Mouse (Mus musculus) cerebral cortex, adult 2 months (tissue): Measurements from ENCODE around the gene Iscu.

Source experiments
- WGBS: fragments of 180-500 bp; shearing (Covaris S2); methylation state at CpG from one replicate; pipeline ENCODE4 v1.1.7; 2018; 5-methylcytosine and 5-hydroxymethylcytosine counted together

Gene Iscu

DNA sequence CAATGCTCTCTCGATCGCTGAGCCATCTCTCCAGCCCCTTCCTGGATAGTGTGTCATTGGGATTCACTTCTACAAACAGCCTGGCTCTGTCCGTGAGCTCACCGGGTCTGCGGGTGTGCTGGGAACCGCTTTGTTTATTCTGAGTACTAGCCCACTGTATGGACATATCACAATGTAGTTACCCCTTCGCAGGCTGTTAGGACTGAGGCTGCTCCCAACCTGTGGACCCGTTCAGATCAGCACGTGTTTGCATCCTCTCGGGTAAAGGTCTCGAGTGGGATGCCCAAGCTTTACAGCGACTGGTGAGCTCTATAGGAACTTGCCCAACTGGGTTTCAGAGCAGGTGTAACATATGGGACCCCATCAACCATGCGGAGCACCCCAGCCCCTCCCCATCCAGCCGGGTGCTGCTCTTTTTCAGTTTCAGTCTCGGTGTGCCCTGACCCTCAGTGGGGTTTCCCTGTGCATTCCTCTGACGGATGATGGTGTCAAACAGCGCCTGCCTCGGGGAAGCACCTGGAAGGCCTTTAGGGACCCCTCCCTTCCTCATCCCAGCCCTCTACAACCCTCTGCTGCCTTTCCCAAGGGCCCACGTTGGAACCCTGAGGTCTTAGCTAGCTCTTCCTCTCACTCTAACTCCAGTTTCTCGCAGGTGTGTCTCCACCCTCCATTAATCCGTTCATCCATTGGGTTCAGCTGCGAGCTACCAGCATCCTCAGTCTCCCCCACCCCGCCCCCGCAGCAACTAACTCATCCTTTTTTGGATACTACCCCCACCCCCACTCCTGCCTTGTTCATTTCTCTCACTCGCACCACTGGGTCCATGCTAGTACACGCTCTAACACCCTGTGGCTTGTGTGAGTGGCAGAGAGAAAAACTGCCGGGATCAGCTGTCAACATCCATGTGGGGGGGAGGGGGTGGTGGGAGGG, 41.8 kb downstream of the Iscu start:
- 45% methylated on average over 27 of the region's 27 CpGs for WGBS

DNA sequence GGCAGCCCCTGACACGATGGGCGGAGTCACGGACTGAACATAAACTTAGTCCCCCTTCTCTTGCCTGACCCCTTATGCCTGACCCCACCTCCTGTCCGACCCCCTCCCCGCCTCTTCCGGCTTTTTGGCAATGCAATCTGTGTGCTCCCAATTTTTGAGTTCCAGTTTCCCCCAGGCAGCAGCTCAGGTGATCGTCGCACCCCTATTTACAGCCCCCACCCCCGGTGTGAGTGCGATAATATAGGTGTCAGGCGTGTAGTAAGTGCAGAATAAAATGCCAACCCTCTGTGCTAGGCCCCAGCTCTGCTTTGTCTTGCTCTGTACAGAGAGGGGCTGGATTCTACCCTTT, 42.5 kb downstream of the Iscu start:
- 63% methylated on average over 11 of the region's 11 CpGs for WGBS

DNA sequence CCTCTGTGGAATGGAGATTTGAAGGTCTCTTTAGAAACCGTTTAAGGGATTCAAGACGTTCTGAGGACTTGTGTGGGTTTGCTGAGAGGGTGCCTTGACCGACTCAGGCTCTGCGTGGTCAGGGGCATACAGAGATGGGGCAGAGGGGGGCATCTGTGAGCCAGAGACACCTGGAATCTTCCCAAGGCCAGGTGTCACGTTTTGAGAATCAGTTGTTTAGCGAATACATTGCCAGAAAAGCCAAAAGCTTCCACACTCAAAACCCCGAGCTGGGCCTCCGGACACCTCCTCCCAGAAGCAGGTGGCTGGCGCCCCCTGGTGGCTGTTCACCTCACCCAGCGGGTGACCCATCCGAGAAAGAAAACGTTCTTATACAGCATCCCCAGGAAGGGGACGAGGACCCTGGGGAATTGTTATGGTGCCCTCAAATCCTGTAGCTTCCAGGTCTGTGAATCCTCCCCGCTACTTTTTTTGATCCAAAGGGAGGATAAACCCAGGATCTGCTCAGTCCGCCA, 43.1 kb downstream of the Iscu start:
- 19% methylated on average over 15 of the region's 15 CpGs for WGBS

DNA sequence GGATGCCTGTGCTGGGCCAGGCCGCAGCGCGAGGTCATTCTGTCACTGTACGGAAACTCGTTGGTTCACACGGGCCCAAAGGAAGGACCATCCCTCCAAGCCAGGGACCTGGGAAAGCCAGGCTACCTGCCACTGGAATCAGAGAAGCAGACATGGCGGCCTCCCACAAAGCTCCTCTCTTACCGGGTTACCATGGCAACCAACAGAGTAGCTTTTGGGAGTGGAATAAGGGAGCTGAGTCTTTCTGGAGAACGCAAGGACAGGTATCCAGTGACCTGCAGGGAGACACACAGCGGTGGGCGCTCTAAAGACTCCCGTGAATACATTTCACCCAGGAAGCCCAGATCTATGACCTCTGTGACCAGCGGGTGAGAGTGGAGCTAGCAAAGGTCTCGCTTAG, 46.0 kb downstream of the Iscu start:
- WGBS: 73% methylated on average over 14 of the region's 14 CpGs

DNA sequence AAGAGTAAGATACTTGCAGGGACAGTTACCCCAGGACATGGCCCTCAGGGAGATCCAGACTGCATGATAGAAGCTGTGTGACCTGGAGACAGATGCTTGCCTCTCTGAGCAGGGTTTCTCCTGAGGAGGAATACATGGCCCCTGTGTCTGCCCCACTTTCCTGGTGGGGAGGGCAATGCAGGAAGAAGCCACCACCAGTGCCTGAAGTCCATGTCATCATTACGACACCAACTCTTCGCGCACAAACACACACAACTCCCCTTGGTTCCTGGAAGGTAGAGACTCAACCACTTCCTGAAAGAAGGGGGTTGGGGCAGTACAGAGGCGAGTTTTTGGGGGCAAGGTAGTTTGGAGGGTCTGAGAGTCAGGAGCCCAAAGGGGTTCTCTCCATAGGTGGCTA, 51.7 kb downstream of the Iscu start:
- WGBS: 75% methylated on average over 4 of the region's 4 CpGs

DNA sequence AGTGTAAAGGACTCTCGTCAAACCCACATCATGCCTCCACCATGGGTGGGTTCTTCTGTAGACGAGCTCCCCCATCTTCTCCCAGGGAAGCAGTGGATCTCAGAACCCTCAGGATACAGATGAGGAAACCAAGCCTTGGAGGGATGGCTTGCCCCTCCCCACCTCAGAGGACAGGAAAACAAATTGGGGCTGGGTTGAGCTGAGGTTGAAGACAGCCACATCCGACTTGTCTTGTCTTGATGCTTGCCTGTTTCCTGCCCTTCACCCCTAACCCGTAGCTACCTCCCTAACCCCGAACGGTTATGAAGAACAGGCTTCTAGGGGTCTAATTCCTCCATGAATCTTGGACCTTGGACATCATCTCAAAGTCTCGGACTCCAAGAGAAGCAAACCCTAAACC, 53.0 kb downstream of the Iscu start:
- 82% methylated on average over 7 of the region's 7 CpGs for WGBS

DNA sequence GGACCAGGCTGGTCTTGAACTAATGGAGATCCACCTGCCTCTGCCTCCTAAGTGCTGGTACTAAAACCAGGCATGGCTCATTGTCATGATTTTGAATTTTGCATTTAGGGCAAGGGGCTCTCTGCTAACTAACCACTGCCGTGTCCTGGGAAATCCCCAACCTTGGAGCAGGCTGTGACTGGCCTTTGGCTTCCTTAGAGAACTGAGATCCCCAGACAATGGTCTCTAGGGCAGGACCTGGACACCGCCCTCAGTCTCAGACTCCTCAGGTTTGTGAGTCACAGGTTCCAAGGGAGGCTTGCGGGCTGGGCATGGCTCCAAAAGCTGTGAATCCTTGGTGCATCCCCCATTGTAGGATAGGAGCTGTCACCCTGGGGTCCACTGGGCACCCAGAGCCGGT, 54.1 kb downstream of the Iscu start:
- WGBS: 83% methylated on average over 4 of the region's 4 CpGs
